Mouse (Mus musculus) bone marrow, adult 2 months (tissue): ENCODE data around the gene Creb1. TPM values are rescaled to one million over a fixed set of nuclear protein-coding genes. Genes with fewer than 3 reads are reported as not detected.
A peak's percentile ranks its signal among the peaks of the same experiment; 100 is the strongest.

Experiments used
- H3K27ac ChIP-seq: fragments of 200-500 bp; 2 replicates; pipeline ENCODE4 v1.5.1; 2012; ENCODE audit warnings: low read depth, mild to moderate bottlenecking, control low read depth, inconsistent platforms, low read length; ENCODE audit not compliant: control insufficient read depth, poor library complexity, insufficient read depth
- H3K4me1 ChIP-seq: fragments of 200-500 bp; 2 replicates; pipeline ENCODE4 v1.6.1; 2011; ENCODE audit warnings: low read length; ENCODE audit not compliant: control insufficient read depth, insufficient read depth
- H3K4me3 ChIP-seq: fragments of 200-500 bp; replicated peaks from 2 replicates; pipeline ENCODE3; 2011; ENCODE audit warnings: mild to moderate bottlenecking, low read depth, low read length, control low read depth; ENCODE audit not compliant: control insufficient read depth
- CTCF ChIP-seq: fragments of 200-500 bp; IDR thresholded peaks from 2 replicates; pipeline ENCODE4 v1.5.1; 2011; ENCODE audit warnings: low read length, control low read depth; ENCODE audit not compliant: control insufficient read depth, insufficient read depth
- POLR2A ChIP-seq: fragments of 200-500 bp; IDR thresholded peaks from 2 replicates; pipeline ENCODE4 v1.6.1; 2011; ENCODE audit warnings: low read depth, mild to moderate bottlenecking, control low read depth, low read length, borderline replicate concordance; ENCODE audit not compliant: control insufficient read depth
- WGBS: fragments of 180-500 bp; shearing (Covaris S2); methylation state at CpG from one replicate; pipeline ENCODE4 v1.1.7; 2018; 5-methylcytosine and 5-hydroxymethylcytosine counted together
- polyA plus RNA-seq: library from polyadenylated mRNA; stranded (reverse); fragments of >200 nt; gene quantifications from 2 replicates; pipeline ENCODE4 v1.2.4, GENCODE M21; 2011; ENCODE audit warnings: low replicate concordance; ENCODE audit not compliant: missing spikeins, insufficient read depth, insufficient read length

Creb1 gene
- 14.1 and 15.9 TPM in 2 replicates for polyA plus RNA-seq

DNA sequence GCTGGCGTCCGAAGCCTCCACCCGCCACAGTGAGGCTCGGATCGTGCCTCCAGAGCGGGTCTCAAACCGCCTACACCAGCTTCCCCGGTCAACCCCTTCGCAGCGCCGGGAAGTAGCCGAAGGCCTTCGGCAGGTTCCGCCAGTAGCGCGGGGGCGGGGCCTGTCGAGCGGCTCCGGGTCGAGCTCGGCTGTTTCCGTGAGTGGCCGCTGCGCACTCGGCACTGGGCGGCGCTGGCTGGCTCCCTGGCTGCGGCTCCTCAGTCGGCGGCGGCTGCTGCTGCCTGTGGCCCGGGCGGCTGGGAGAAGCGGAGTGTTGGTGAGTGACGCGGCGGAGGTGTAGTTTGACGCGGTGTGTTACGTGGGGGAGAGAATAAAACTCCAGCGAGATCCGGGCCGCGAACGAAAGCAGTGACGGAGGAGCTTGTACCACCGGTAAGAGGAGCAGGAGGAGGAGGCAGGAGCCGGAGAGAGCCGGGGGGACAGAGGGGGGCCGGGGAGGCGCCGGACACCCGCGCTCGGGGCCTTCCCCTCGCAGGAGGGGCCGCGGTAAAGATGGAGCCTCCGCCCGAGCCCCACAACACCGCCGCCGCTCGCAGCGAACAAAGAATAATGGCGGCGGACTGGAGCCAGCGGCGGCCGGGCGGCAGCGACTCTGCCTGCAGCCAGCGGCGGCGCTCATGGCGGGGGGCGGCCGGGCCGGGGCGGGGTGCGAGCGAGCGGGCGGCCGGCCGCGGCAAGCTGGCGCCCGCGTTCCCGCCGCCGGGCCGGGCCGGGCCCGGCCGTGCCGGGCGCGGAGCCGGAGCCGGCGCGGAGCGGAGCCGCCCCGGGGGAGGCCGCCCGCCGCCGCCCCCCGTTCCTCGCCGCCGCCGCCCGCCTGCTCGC lies at the start of gene Creb1:
Creb1 (plus strand) TSS at position 57 of the 882 bp plus-strand sequence.
- Histone ChIP-seq H3K4me3 (peak within 1 kb of the TSS; percentile 92), H3K27ac (peak within 1 kb of the TSS; percentile 99), H3K4me1 (peaks cover 2% of the 10 kb centered on the region; the same call in 1 of the 2 replicates)
- no peak for TF ChIP-seq CTCF
- peak; percentile 89 for TF ChIP-seq POLR2A
- 7% methylated on average over 117 of the region's 119 CpGs for WGBS

DNA sequence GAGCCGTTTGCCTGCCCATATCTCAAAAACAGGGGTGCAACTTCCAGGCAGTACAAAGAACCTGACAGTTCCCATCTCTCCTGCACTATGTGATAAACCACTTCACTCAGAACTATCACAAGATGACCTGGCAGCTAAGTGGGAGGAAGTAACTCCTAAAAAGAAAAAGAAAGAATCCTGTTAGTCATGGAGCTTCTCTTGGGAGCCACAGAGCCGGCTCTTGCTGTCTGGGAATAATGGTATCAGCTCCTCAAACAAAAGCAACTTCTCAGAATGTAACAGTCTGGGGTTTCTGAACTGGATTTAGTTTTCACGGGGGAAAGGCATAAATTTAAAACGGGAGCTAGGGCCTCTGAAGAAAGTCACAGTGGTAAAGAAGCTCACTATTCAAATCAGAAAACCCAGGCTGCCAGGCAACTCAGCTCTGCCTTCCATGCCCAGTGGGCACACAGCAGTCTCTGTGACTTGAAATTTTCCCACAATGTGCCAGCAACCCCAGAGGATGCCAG lies 43.9 kb upstream of the Creb1 start:
- Histone ChIP-seq H3K4me3 (no peak overlapping the region), H3K27ac (no peak overlapping the region), H3K4me1 (no peaks in the 10 kb centered on the region)
- TF ChIP-seq CTCF, result no peak
- TF ChIP-seq POLR2A, result no peak
- WGBS, result 52% methylated on average over 4 of the region's 4 CpGs

DNA sequence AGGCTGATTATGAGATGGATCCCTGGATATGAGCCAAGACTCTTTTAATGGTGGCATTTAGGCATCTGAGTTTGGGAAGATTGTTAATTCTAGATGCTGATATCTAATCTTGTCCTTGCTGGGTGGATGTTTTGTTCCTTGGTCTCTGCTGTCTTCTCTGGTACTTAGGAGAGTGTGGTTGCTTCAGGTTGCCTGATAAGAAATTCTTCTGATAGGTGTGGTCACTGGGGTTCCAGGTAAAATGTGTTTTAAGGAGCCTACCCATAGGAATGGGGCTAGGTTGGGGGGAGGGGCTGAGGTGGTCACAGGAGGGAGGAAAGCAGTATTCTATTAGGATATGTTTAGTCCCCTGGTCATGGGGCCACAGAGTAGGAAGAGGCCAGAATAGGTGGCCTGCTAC lies 35.6 kb upstream of the Creb1 start:
- H3K27ac ChIP-seq, result no peak overlapping the region

DNA sequence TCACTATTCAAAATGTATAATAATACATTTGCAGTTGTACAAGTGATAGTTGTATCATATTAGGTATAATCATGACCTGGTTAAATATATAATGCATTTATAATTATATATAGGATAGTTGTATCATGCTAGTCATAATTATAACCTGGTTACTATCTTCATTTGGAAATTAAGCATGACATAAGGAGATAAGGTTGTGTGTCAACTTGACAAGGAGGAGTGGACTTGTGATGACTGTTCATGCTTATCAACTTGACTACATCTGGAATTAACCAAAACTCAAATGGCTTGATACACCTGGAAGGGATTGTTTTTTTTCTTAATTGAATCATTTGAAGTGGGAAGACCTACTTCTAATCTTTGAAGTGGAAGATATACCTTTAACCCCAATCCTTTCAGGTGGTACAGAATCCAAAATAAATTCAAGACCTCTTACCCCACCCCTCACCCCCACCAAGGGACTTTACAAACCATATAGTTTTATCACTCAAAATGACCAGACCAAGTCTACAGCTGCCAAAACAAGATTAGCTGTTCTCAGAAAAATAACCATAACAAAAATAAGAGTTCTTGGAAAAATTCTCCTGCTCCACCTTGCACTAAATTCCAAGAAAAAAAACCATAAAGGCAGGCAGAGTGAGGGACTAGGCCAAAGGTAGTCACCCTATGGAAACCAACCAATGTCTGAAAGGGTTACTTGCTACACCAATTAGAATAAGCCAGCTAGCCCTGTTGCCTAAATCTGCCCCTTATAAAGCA lies 30.9 kb upstream of the Creb1 start:
- Histone ChIP-seq H3K4me3 (no peak overlapping the region), H3K27ac (no peak overlapping the region)

More for the DNA sequence above, 35.6 kb upstream of the Creb1 start:
- Histone ChIP-seq H3K4me1 (no peaks in the 10 kb centered on the region), H3K4me3 (no peak overlapping the region)
- TF ChIP-seq CTCF (no peak), POLR2A (no peak)

DNA sequence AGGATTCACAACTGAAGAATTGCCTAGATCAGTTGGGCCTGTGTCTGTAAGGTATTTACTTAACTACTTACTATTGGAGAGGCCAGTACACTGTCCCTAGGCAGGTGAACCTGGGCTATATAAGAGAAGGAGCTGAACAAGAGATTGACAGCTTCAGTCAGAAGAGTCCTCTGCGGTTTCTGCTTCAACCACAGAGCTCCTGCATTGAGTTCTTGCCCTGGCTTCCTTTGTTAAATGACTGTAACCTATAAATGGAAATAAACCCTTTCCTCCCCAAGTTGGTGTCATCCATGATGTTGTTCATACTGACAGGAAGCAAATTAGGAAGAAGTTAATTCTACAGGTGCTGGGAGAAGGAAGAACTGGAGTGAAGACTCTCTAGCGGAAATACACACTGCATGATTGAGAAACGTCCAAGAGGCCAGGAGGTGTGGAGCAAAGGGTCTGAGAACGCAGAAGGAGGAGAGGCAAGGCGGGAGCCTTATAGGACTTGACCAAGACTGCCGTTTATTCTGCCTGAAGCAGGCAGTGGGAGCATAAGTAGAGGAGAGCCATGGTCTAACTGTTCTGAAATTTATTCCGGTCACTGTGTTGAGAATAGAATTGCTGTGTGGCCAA lies 23.9 kb upstream of the Creb1 start:
- H3K4me3 ChIP-seq, result no peak overlapping the region
- H3K27ac ChIP-seq, result no peak overlapping the region
- WGBS, result 36% methylated on average over 7 of the region's 7 CpGs
- H3K4me1 ChIP-seq, result no peaks in the 10 kb centered on the region; the same call in none of the 2 replicates
- no peak for TF ChIP-seq CTCF
- no peak for TF ChIP-seq POLR2A

More for the DNA sequence above, 30.9 kb upstream of the Creb1 start:
- TF ChIP-seq POLR2A (no peak), CTCF (no peak)
- H3K4me1 ChIP-seq, result no peaks in the 10 kb centered on the region

DNA sequence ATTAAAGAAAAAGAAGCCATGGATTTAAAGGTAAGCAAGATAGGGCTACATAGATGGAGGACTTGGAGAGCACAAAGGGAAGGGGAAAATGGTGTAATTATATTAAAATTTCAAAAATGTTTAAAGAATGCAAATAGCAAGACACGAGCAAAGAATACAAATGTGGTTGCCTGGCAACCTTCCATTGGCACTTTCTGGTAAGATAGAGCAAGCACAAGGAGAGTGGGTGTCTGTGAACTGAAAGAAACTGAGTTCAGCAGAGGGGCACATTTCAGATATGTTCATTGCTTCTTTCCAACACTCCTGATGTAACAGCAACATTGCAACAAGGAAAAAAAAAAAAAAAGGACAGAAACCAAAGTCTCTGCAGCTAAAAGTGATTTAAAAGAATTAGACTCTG lies 22.8 kb upstream of the Creb1 start:
- H3K4me1 ChIP-seq, result no peaks in the 10 kb centered on the region; the same call in none of the 2 replicates
- TF ChIP-seq POLR2A (no peak), CTCF (no peak)
- H3K27ac ChIP-seq, result no peak overlapping the region
- H3K4me3 ChIP-seq, result no peak overlapping the region
- 75% methylated on average over 1 of the region's 1 CpGs for WGBS

DNA sequence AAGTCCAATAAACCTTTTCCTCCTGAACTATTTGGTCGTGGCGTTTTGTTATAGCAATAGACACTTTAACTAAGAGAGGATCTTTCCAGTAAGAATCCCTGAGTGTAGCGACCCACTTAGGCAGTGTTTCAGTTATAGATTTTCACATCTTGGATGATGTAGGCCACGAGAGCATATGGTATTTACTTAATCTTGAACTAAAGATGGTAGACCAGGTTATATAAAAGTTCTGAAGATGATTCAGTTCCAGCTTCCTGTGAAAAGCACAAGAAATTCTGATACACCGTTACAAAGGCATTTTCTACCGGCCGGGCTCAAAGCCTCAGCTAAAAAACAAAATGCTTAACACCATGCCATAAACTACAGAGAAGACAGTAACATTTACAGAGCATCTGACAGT lies 18.3 kb upstream of the Creb1 start:
- Histone ChIP-seq H3K4me1 (no peaks in the 10 kb centered on the region; the same call in 1 of the 2 replicates), H3K4me3 (no peak overlapping the region), H3K27ac (no peak overlapping the region)
- TF ChIP-seq CTCF (no peak), POLR2A (no peak)
- 83% methylated on average over 7 of the region's 7 CpGs for WGBS
